Mouse (Mus musculus) hematopoietic multipotent progenitor cell, adult 10-12 weeks (in vitro differentiated cells): ENCODE measurements around the gene Anks1. TPM values are rescaled to one million over a fixed set of nuclear protein-coding genes. Genes with fewer than 3 reads are reported as not detected.

Experiments used
- polyA plus RNA-seq: library from polyadenylated mRNA; stranded (reverse); fragments of >175 nt; gene quantifications from 2 replicates; pipeline ENCODE4 v1.2.3, GENCODE M21; 2012; ENCODE audit warnings: low replicate concordance

Anks1 gene
- 18.2 and 33.3 TPM in 2 replicates for polyA plus RNA-seq

GRCm38 (mm10) chr17:27908888-27909621 lies at the start of gene Anks1:
TSS of gene Anks1 (plus strand) at chr17:27909306.

GRCm38 (mm10) chr17:27909622-27910500 lies 755 bp downstream of the Anks1 start, which contains the start of gene Taf11:
TSS of gene Taf11 (minus strand) at chr17:27909844.

GRCm38 (mm10) chr17:28080045-28080816 lies 171.1 kb downstream of the Anks1 start, which contains the start of gene Tcp11:
TSS of gene Tcp11 (minus strand) at chr17:28080639.

Other genes with a start within 250 kb of the Anks1 start
- gene Spdef, start 180.4 kb upstream of the Anks1 start, polyA plus RNA-seq = not detected in 2 replicates
- 56.6 and 64.9 TPM in 2 replicates for gene D17Wsu92e, start 88.7 kb upstream of the Anks1 start, polyA plus RNA-seq
- 207 and 370 TPM in 2 replicates for gene Snrpc, start 71.2 kb upstream of the Anks1 start, polyA plus RNA-seq
- 2.9 and 11.9 TPM in 2 replicates for gene Uhrf1bp1, start 52.9 kb upstream of the Anks1 start, polyA plus RNA-seq
- 24.7 and 28.5 TPM in 2 replicates for gene Taf11, start 538 bp downstream of the Anks1 start, polyA plus RNA-seq
- 2.2 and 4.5 TPM in 2 replicates for gene Tcp11, start 171.3 kb downstream of the Anks1 start, polyA plus RNA-seq
- gene Scube3, start 232.8 kb downstream of the Anks1 start, polyA plus RNA-seq = 0.15 and 0.20 TPM in 2 replicates